Mouse (Mus musculus): Measurements from ENCODE around the gene Anapc16.

DNA sequence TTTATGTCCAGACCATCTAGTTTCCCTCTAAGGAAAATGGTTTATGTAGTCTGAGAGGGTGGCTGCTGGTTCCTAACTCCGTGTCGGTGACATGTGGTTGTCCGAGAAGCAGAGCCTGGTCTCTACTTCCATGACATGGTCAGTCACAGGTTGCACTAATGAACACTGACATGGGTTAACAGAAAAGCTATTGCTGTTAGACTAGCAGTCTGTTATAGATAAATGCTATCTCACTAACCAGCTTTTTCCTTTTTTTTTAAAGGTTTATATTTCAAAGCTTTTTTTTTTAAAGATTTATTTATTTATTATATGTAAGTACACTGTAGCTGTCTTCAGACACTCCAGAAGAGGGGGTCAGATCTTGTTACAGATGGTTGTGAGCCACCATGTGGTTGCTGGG is 3.9 kb downstream of the Anapc16 start:
- TF ChIP-seq POLR2A (IDR thresholded peaks at IDR 0.05; ENCODE audit: insufficient read length, low read depth) (no peak), MYOG (IDR thresholded peaks at IDR 0.05; ENCODE audit: control insufficient read depth in 1 of 3, insufficient read depth in 1 of 3, insufficient read length in 2 of 3, low read depth in 2 of 3) (no peak), MAX (IDR thresholded peaks at IDR 0.05; ENCODE audit: low read depth) (no peak)
